Mouse (Mus musculus) ES-E14 (cell line): Measurements from ENCODE around the gene Derl3. TPM values are rescaled to one million over a fixed set of nuclear protein-coding genes. Genes with fewer than 3 reads are reported as not detected.

Experiments
- DNase-seq: peaks from one replicate; pipeline ENCODE4 v3.0.0-alpha.2; 2013; ENCODE audit warnings: low read depth, low spot score
- H3K27ac ChIP-seq: 2 replicates; pipeline ENCODE4 v1.5.1; 2012; ENCODE audit warnings: low read depth, mild to moderate bottlenecking, low read length, moderate library complexity, mixed read lengths; ENCODE audit not compliant: poor library complexity, insufficient read depth, severe bottlenecking
- H3K36me3 ChIP-seq: 2 replicates; pipeline ENCODE4 v1.6.1; 2012; ENCODE audit warnings: mild to moderate bottlenecking, low read length, moderate library complexity, mixed read lengths; ENCODE audit not compliant: control insufficient read depth, poor library complexity, insufficient read depth, severe bottlenecking
- H3K4me1 ChIP-seq, 2 experiments: fragments of 150-350 bp in 1 of 2; sonication (generic) in 1 of 2; 2 replicates each; pipeline ENCODE4 v1.6.1; 2012; ENCODE audit warnings: low read length in 2 of 2, mild to moderate bottlenecking in 1 of 2, mixed read lengths in 1 of 2; ENCODE audit not compliant: control insufficient read depth in 2 of 2, insufficient read depth in 2 of 2, poor library complexity in 1 of 2
- H3K4me3 ChIP-seq, 2 experiments: fragments of 150-350 bp in 1 of 2; sonication (generic) in 1 of 2; 2 replicates each; pipeline ENCODE4 v1.5.1; 2012; ENCODE audit warnings: low read length in 2 of 2, low read depth in 1 of 2, mild to moderate bottlenecking in 1 of 2, mixed read lengths in 1 of 2; ENCODE audit not compliant: insufficient read depth in 1 of 2, poor library complexity in 1 of 2, severe bottlenecking in 1 of 2
- H3K9ac ChIP-seq: 2 replicates; pipeline ENCODE4 v1.6.1; 2012; ENCODE audit warnings: low read depth, mild to moderate bottlenecking, low read length, mixed read lengths; ENCODE audit not compliant: poor library complexity, insufficient read depth, severe bottlenecking
- H3K9me3 ChIP-seq: fragments of 150-350 bp; sonication (generic); 2 replicates; pipeline ENCODE4 v1.6.1; 2012; ENCODE audit warnings: low read depth, mild to moderate bottlenecking, low read length; ENCODE audit not compliant: control insufficient read depth, insufficient read depth
- CHD2 ChIP-seq: IDR thresholded peaks from 2 replicates; pipeline ENCODE4 v1.6.1; 2014; ENCODE audit warnings: mild to moderate bottlenecking, low read depth, low read length, inconsistent platforms
- HCFC1 ChIP-seq: IDR thresholded peaks from 2 replicates; pipeline ENCODE4 v1.6.1; 2012; ENCODE audit warnings: low read length, inconsistent platforms, borderline replicate concordance; ENCODE audit not compliant: insufficient read depth
- MAFK ChIP-seq: IDR thresholded peaks from 2 replicates; pipeline ENCODE4 v1.6.1; 2014; ENCODE audit warnings: mild to moderate bottlenecking, low read depth, low read length, inconsistent platforms; ENCODE audit not compliant: insufficient read depth
- ZC3H11A ChIP-seq: IDR thresholded peaks from 2 replicates; pipeline ENCODE4 v1.6.1; 2012; ENCODE audit warnings: low read depth, mild to moderate bottlenecking, inconsistent platforms, low read length, borderline replicate concordance
- ZNF384 ChIP-seq: IDR thresholded peaks from 2 replicates; pipeline ENCODE4 v1.6.1; 2012; ENCODE audit warnings: low read depth, low read length, inconsistent platforms
- in situ Hi-C, 2 experiments: fragments of 600-800 bp; cut with MboI; formaldehyde crosslinking; loops; one replicate each; pipeline ENCODE4 v1.15.1; 2025; ENCODE audit warnings: low sequenced_read_pairs in 2 of 2, inconsistent platforms in 1 of 2; ENCODE audit not compliant: unreplicated experiment in 2 of 2
- total RNA-seq: library from RNA; depleted of rRNA; stranded (reverse); fragments of 300-350 nt; gene quantifications from 2 replicates; pipeline ENCODE4 v1.2.3, GENCODE M21; 2012

The Derl3 gene
- total RNA-seq, 1 experiment, result 19.9 TPM

DNA sequence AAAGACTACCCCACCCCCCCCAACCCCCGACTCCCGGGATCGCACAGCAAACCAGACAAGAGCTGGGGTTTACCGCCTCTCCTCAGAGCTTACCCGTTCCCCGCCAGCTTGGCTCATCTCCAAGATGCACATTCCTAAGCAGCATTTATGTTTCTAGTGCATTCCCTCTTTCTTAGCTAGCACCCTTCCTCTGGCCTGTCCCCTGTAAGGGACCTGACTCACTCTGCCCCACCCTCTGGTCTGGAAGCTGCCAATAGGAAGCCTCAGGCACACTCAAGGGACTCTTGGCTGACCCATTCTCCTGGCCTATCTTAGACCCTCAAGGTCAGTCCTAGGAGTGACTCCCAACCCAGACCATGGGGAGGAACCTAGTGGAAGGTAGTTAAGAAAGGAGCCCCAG is 37.1 kb downstream of the Derl3 start:
- H3K27ac ChIP-seq, result no peak overlapping the region
- peaks cover 6 to 15% of the 10 kb centered on the region in 2 experiments for H3K4me1 ChIP-seq
- in situ Hi-C loops, result no loop called here
- no peaks in the 10 kb centered on the region for H3K9me3 ChIP-seq
- H3K4me3 ChIP-seq, result peak overlapping the region; percentile 35 to 54; a peak in 3 of 4 replicates
- H3K36me3 ChIP-seq, result peaks cover 30% of the 10 kb centered on the region
- TF ChIP-seq ZNF384, result no peak
- no peak for DNase-seq
- H3K9ac ChIP-seq, result peak overlapping the region; percentile 28

DNA sequence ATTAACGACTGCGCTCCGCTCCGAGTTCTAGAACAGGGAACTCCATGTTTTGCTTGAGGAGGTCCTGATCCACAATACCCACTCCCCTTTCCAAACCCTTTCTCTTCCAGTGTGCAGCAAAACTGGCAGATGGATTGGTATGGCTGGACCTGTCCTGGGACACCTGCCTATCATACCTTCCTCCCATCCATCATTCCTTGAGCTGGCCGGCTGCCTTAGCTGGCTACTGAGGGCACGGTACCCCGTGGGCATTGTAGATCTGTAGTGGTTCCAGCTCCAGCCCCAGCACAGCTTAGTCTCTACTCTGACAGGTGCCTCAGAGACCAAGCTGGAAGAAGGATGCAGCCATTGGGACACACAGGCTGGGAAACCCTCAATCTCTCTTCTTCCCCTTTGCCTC is 38.1 kb downstream of the Derl3 start:
- Histone ChIP-seq H3K9ac (no peak overlapping the region), H3K27ac (no peak overlapping the region), H3K9me3 (no peaks in the 10 kb centered on the region), H3K36me3 (peaks cover 19% of the 10 kb centered on the region), H3K4me1 (peaks cover 6 to 15% of the 10 kb centered on the region in 2 experiments), H3K4me3 (peak overlapping the region; percentile 77 to 89)
- in situ Hi-C loops, result no loop called here
- DNase-seq, result no peak
- no peak for TF ChIP-seq ZC3H11A
- TF ChIP-seq CHD2, result no peak
- TF ChIP-seq HCFC1, result no peak
- TF ChIP-seq ZNF384, result no peak
- TF ChIP-seq MAFK, result no peak

DNA sequence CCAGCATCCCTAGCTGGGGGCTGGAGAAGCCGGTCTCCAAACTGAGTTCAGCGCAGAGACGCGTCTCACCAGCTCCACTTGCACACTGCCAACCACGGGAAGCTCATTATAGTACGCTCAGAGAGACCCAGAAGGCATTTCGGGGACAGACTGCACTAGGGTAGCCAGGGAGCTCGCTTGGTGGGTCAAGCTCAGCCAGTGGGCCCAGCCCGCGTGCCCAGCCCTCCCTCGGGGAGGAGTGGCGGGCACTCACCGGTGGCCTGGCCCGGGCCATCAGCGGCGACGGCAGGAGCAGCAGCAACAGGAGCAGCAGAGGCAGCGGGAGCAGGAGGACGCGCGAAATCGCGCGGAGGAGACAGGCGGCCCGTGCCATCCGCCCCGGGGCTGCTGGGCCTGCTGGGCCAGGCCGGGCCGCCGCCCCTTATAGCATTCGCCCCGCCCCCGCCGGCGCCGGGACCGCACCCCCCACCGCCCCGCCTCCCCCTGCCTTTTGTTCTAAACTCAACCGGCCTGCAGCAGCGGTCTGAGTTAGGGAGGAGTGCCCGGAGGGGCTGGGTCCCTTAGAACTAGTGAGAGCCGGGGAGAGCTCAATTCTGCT is 39.0 kb downstream of the Derl3 start:
- Histone ChIP-seq H3K27ac (peak overlapping the region; percentile 46), H3K9ac (peak overlapping the region; percentile 77), H3K4me3 (peak overlapping the region; percentile 77 to 89), H3K36me3 (peaks cover 17% of the 10 kb centered on the region), H3K9me3 (no peaks in the 10 kb centered on the region), H3K4me1 (peaks cover 6 to 15% of the 10 kb centered on the region in 2 experiments)
- no peak for DNase-seq
- in situ Hi-C loops, result no loop called here
- TF ChIP-seq ZC3H11A, result no peak
- no peak for TF ChIP-seq ZNF384

DNA sequence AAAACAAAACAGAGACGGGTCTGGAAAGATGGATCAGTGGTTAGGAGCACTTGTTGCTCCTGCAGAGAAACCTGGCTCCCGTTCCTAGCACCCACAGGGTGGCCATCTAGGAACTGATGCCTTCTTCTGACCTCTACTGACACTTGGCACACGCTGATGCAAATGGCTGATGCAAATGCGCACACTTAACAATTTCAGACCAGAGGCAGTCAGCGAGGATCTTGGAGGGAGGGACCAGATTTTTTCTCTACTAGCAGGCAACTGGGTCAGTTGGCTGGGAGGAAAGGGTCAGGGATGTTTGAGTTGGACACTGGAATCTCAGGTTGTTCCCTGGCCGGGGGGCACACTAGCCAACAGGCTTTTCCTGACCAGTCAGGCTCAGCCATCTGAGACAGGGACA is 39.7 kb downstream of the Derl3 start, which contains the start of gene Chchd10:
Gene Chchd10, plus strand, starts transcription at position 240 of the 400 bp plus-strand sequence.
- no peak for DNase-seq
- peaks cover 12% of the 10 kb centered on the region for H3K36me3 ChIP-seq
- H3K4me1 ChIP-seq, result peaks cover 6 to 15% of the 10 kb centered on the region in 2 experiments
- TF ChIP-seq MAFK, result no peak
- TF ChIP-seq ZNF384, result no peak
- no peak for TF ChIP-seq CHD2
- no peak for TF ChIP-seq HCFC1
- TF ChIP-seq ZC3H11A, result no peak
- peak within 1 kb of the TSS; percentile 46 for H3K27ac ChIP-seq
- peak within 1 kb of the TSS; percentile 77 for H3K9ac ChIP-seq
- in situ Hi-C loops, result no loop called here
- H3K9me3 ChIP-seq, result no peaks in the 10 kb centered on the region
- peak within 1 kb of the TSS; percentile 77 to 89 for H3K4me3 ChIP-seq

DNA sequence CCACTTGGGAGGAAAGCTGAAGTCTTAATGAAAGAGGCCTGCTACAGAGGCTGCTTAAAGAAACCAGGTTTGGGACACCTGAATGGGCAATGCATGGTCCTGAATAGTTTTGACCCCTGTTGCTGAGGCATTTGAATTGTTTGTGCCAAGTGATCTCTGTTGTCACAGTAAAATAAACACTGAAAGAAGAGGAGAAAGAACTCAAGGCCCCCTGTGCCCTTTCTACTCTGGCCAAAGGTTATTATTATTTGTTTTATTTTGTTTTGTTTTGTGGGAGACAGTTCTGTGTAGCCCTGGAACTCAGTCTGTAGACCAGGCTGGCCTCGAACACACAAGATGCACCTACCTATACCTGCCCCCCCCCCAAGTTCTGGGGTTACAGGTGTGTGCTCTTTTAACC is 41.8 kb downstream of the Derl3 start:
- no peak for DNase-seq
- H3K9ac ChIP-seq, result no peak overlapping the region
- no peaks in the 10 kb centered on the region for H3K9me3 ChIP-seq
- no peak overlapping the region for H3K27ac ChIP-seq
- TF ChIP-seq ZNF384 (no peak), HCFC1 (no peak), CHD2 (no peak), ZC3H11A (no peak), MAFK (no peak)
- H3K36me3 ChIP-seq, result peaks cover 18% of the 10 kb centered on the region
- peaks cover 9 to 22% of the 10 kb centered on the region in 2 experiments for H3K4me1 ChIP-seq
- in situ Hi-C loops, result no loop called here
- peak overlapping the region in 1 of 2 experiments; percentile 96; a peak in 1 of 4 replicates for H3K4me3 ChIP-seq
